Mouse (Mus musculus) MEL (cell line): Measurements from ENCODE around the gene Macrod2. TPM values are rescaled to one million over a fixed set of nuclear protein-coding genes. Genes with fewer than 3 reads are reported as not detected.

ENCODE experiments used
- DNase-seq: peaks from one replicate; pipeline ENCODE4 v3.0.0; 2011; ENCODE audit warnings: low read depth, low spot score
- H3K27ac ChIP-seq: 2 replicates; pipeline ENCODE4 v1.5.1; 2012; ENCODE audit warnings: low read depth, mild to moderate bottlenecking, control low read depth, low read length, moderate library complexity; ENCODE audit not compliant: control insufficient read depth
- H3K27me3 ChIP-seq, 2 experiments: fragments of 150-350 bp in 1 of 2; sonication (generic) in 1 of 2; 2 replicates each; pipeline ENCODE4 v1.6.1; 2012; ENCODE audit warnings: low read length in 2 of 2, mild to moderate bottlenecking in 2 of 2, improper control_type of control experiment in 1 of 2, moderate library complexity in 1 of 2; ENCODE audit not compliant: insufficient read depth in 2 of 2, control insufficient read depth in 1 of 2
- H3K36me3 ChIP-seq, 2 experiments: 2 replicates each; pipeline ENCODE4 v1.6.1; 2012 to 2014; ENCODE audit warnings: low read length in 2 of 2, improper control_type of control experiment in 1 of 2, inconsistent platforms in 1 of 2, mild to moderate bottlenecking in 1 of 2; ENCODE audit not compliant: insufficient read depth in 2 of 2, control insufficient read depth in 1 of 2
- H3K4me1 ChIP-seq, 2 experiments: fragments of 150-350 bp in 1 of 2; sonication (generic) in 1 of 2; 2 replicates each; pipeline ENCODE4 v1.6.1; 2012; ENCODE audit warnings: low read length in 2 of 2, improper control_type of control experiment in 1 of 2, mild to moderate bottlenecking in 1 of 2; ENCODE audit not compliant: insufficient read depth in 2 of 2, control insufficient read depth in 1 of 2
- H3K4me3 ChIP-seq, 2 experiments: fragments of 150-350 bp in 1 of 2; sonication (generic) in 1 of 2; 2 replicates each; pipeline ENCODE4 v1.5.1; 2012; ENCODE audit warnings: low read depth in 2 of 2, low read length in 2 of 2, mild to moderate bottlenecking in 2 of 2, moderate library complexity in 2 of 2, control low read depth in 1 of 2, improper control_type of control experiment in 1 of 2; ENCODE audit not compliant: control insufficient read depth in 1 of 2, insufficient read depth in 1 of 2
- H3K79me2 ChIP-seq: 2 replicates; pipeline ENCODE4 v1.6.1; 2012; ENCODE audit warnings: mild to moderate bottlenecking, low read length, moderate library complexity; ENCODE audit not compliant: control insufficient read depth, poor library complexity, insufficient read depth
- H3K9ac ChIP-seq: 2 replicates; pipeline ENCODE4 v1.6.1; 2012; ENCODE audit warnings: low read depth, mild to moderate bottlenecking, control low read depth, low read length, moderate library complexity; ENCODE audit not compliant: control insufficient read depth, poor library complexity, severe bottlenecking
- H3K9me3 ChIP-seq: fragments of 150-350 bp; sonication (generic); replicated peaks from 2 replicates; pipeline ENCODE4 v1.6.1; 2012; ENCODE audit warnings: mild to moderate bottlenecking, low read length, improper control_type of control experiment, moderate library complexity; ENCODE audit not compliant: insufficient read depth
- BHLHE40 ChIP-seq: IDR thresholded peaks from 2 replicates; pipeline ENCODE4 v1.6.1; 2012; ENCODE audit warnings: low read depth, mild to moderate bottlenecking, inconsistent platforms, low read length, improper control_type of control experiment, borderline replicate concordance
- CHD1 ChIP-seq: IDR thresholded peaks from 2 replicates; pipeline ENCODE4 v1.6.1; 2012; ENCODE audit warnings: low read depth, mild to moderate bottlenecking, inconsistent platforms, low read length, improper control_type of control experiment
- CTCF ChIP-seq, 3 experiments: IDR thresholded peaks in 2 of 3; conservative IDR thresholded peaks in 1 of 3; 2 replicates each; pipeline ENCODE4 v1.5.1; 2011 to 2012; ENCODE audit warnings: low read length in 3 of 3, low read depth in 2 of 3, mild to moderate bottlenecking in 2 of 3, improper control_type of control experiment in 1 of 3, inconsistent platforms in 1 of 3, mixed read lengths in 1 of 3, moderate library complexity in 1 of 3; ENCODE audit not compliant: control insufficient read depth in 1 of 3, insufficient read depth in 1 of 3, poor library complexity in 1 of 3, severe bottlenecking in 1 of 3
- ELF1 ChIP-seq: IDR thresholded peaks from 2 replicates; pipeline ENCODE4 v1.6.1; 2014; ENCODE audit warnings: low read depth, mild to moderate bottlenecking, inconsistent platforms, low read length, improper control_type of control experiment, moderate library complexity
- ETS1 ChIP-seq: IDR thresholded peaks from 2 replicates; pipeline ENCODE4 v1.6.1; 2012; ENCODE audit warnings: low read depth, mild to moderate bottlenecking, inconsistent platforms, low read length, improper control_type of control experiment, moderate library complexity
- GABPA ChIP-seq: IDR thresholded peaks from 2 replicates; pipeline ENCODE4 v1.6.1; 2012; ENCODE audit warnings: low read depth, mild to moderate bottlenecking, inconsistent platforms, low read length, improper control_type of control experiment, moderate library complexity
- JUND ChIP-seq: IDR thresholded peaks from 2 replicates; pipeline ENCODE4 v1.6.1; 2011; ENCODE audit warnings: low read depth, mild to moderate bottlenecking, improper control_type of control experiment, low read length
- KAT2A ChIP-seq: conservative IDR thresholded peaks from 2 replicates; pipeline ENCODE4 v1.6.1; 2012; ENCODE audit warnings: low read depth, low read length, improper control_type of control experiment, inconsistent platforms
- MAFK ChIP-seq: IDR thresholded peaks from 2 replicates; pipeline ENCODE4 v1.6.1; 2011; ENCODE audit warnings: low read depth, mild to moderate bottlenecking, low read length, improper control_type of control experiment, borderline replicate concordance
- MAZ ChIP-seq: IDR thresholded peaks from 2 replicates; pipeline ENCODE4 v1.6.1; 2012; ENCODE audit warnings: low read depth, mild to moderate bottlenecking, inconsistent platforms, low read length, improper control_type of control experiment
- MYB ChIP-seq: IDR thresholded peaks from 2 replicates; pipeline ENCODE4 v1.6.1; 2011; ENCODE audit warnings: mild to moderate bottlenecking, low read depth, low read length, improper control_type of control experiment
- NRF1 ChIP-seq: IDR thresholded peaks from 2 replicates; pipeline ENCODE4 v1.6.1; 2014; ENCODE audit warnings: low read depth, mild to moderate bottlenecking, inconsistent platforms, low read length, improper control_type of control experiment, moderate library complexity; ENCODE audit not compliant: poor library complexity, insufficient read depth, severe bottlenecking
- POLR2A ChIP-seq, 2 experiments: IDR thresholded peaks; 2 replicates each; pipeline ENCODE4 v1.6.1; 2011 to 2012; ENCODE audit warnings: low read length in 2 of 2, mild to moderate bottlenecking in 2 of 2, control low read depth in 1 of 2, improper control_type of control experiment in 1 of 2, low read depth in 1 of 2, moderate library complexity in 1 of 2; ENCODE audit not compliant: control insufficient read depth in 1 of 2, insufficient read depth in 1 of 2, poor library complexity in 1 of 2
- POLR2AphosphoS2 ChIP-seq: IDR thresholded peaks from 2 replicates; pipeline ENCODE4 v1.6.1; 2011; ENCODE audit warnings: low read length, improper control_type of control experiment
- POLR2AphosphoS5 ChIP-seq: IDR thresholded peaks from 2 replicates; pipeline ENCODE4 v1.6.1; 2012; ENCODE audit warnings: low read depth, borderline replicate concordance, mild to moderate bottlenecking, inconsistent platforms, low read length, moderate library complexity, mixed read lengths
- RAD21 ChIP-seq: IDR thresholded peaks from 2 replicates; pipeline ENCODE4 v1.6.1; 2011; ENCODE audit warnings: mild to moderate bottlenecking, low read depth, low read length, improper control_type of control experiment
- RCOR1 ChIP-seq: IDR thresholded peaks from 2 replicates; pipeline ENCODE4 v1.6.1; 2012; ENCODE audit warnings: low read depth, mild to moderate bottlenecking, inconsistent platforms, low read length, improper control_type of control experiment
- SMC3 ChIP-seq: IDR thresholded peaks from 2 replicates; pipeline ENCODE4 v1.6.1; 2011; ENCODE audit warnings: low read depth, low read length, improper control_type of control experiment
- TAL1 ChIP-seq: IDR thresholded peaks from 2 replicates; pipeline ENCODE4 v1.6.1; 2012; ENCODE audit warnings: mild to moderate bottlenecking, inconsistent platforms, low read length, moderate library complexity, mixed read lengths
- TCF12 ChIP-seq: IDR thresholded peaks from 2 replicates; pipeline ENCODE4 v1.6.1; 2014; ENCODE audit warnings: low read depth, mild to moderate bottlenecking, inconsistent platforms, low read length, improper control_type of control experiment, moderate library complexity
- UBTF ChIP-seq: IDR thresholded peaks from 2 replicates; pipeline ENCODE4 v1.6.1; 2012; ENCODE audit warnings: low read depth, mild to moderate bottlenecking, inconsistent platforms, low read length, improper control_type of control experiment, moderate library complexity, borderline replicate concordance; ENCODE audit not compliant: insufficient read depth
- USF1 ChIP-seq: IDR thresholded peaks from 2 replicates; pipeline ENCODE4 v1.6.1; 2014; ENCODE audit warnings: low read depth, mild to moderate bottlenecking, inconsistent platforms, low read length, improper control_type of control experiment, moderate library complexity
- ZC3H11A ChIP-seq: IDR thresholded peaks from 2 replicates; pipeline ENCODE4 v1.6.1; 2012; ENCODE audit warnings: low read depth, mild to moderate bottlenecking, inconsistent platforms, low read length, improper control_type of control experiment
- ZNF384 ChIP-seq: IDR thresholded peaks from 2 replicates; pipeline ENCODE4 v1.6.1; 2012; ENCODE audit warnings: low read depth, mild to moderate bottlenecking, inconsistent platforms, low read length, improper control_type of control experiment
- polyA plus RNA-seq, 2 experiments: library from polyadenylated mRNA; stranded (reverse) in 1 of 2; unstranded in 1 of 2; fragments of >175 nt in 1 of 2; fragments of >200 nt in 1 of 2; gene quantifications; 2 replicates each; pipeline versions ENCODE4 v1.2.1 to v1.2.4; 2012; ENCODE audit warnings: low replicate concordance in 2 of 2, low read depth in 1 of 2; ENCODE audit not compliant: insufficient read length in 2 of 2, insufficient read depth in 1 of 2, missing spikeins in 1 of 2
- total RNA-seq: library from RNA; depleted of rRNA; stranded (reverse); fragments of 300-350 nt; gene quantifications from 2 replicates; pipeline ENCODE4 v1.2.3, GENCODE M21; 2012

The Macrod2 gene
- total and polyA plus RNA-seq, 3 experiments, result not detected

GRCm38 (mm10) chr2:141582933-141583332 is 1187.8 kb downstream of the Macrod2 start:
- TF ChIP-seq RCOR1 (no peak), TAL1 (no peak), POLR2A (IDR thresholded peaks at IDR 0.05; ENCODE audit: control insufficient read depth in 1 of 2, insufficient read depth in 1 of 2, low read depth in 1 of 2, low read length in 2 of 2, poor library complexity in 1 of 2) (no peak), ZC3H11A (no peak), CHD1 (no peak), GABPA (no peak), POLR2AphosphoS5 (no peak), ZNF384 (no peak), KAT2A (no peak), BHLHE40 (no peak), ELF1 (no peak), USF1 (no peak), JUND (no peak), ETS1 (no peak), TCF12 (no peak)

GRCm38 (mm10) chr2:141587290-141587689 is 1192.2 kb downstream of the Macrod2 start:
- no peak for TF ChIP-seq MYB
- TF ChIP-seq NRF1, result no peak
- TF ChIP-seq MAFK, result no peak
- TF ChIP-seq POLR2AphosphoS5, result no peak
- no peak for TF ChIP-seq RAD21
- no peak for TF ChIP-seq USF1
- no peak for TF ChIP-seq TAL1
- TF ChIP-seq CTCF (IDR thresholded peaks at IDR 0.05 in 2 of 3, conservative IDR thresholded peaks at IDR 0.05 in 1 of 3; ENCODE audit: control insufficient read depth in 1 of 3, insufficient read depth in 1 of 3, low read depth in 2 of 3, low read length in 3 of 3, poor library complexity in 1 of 3, severe bottlenecking in 1 of 3), result no peak
- no peak for TF ChIP-seq ZC3H11A
- TF ChIP-seq MAZ, result no peak
- TF ChIP-seq POLR2A (IDR thresholded peaks at IDR 0.05; ENCODE audit: control insufficient read depth in 1 of 2, insufficient read depth in 1 of 2, low read depth in 1 of 2, low read length in 2 of 2, poor library complexity in 1 of 2), result no peak
- no peak for TF ChIP-seq UBTF
- TF ChIP-seq POLR2AphosphoS2, result no peak
- no peak for TF ChIP-seq SMC3
- Histone ChIP-seq H3K27me3 (no peaks in the 10 kb centered on the region), H3K4me1 (no peaks in the 10 kb centered on the region), H3K4me3 (no peak overlapping the region), H3K9me3 (no peaks in the 10 kb centered on the region), H3K36me3 (no peaks in the 10 kb centered on the region), H3K9ac (no peak overlapping the region), H3K79me2 (no peaks in the 10 kb centered on the region), H3K27ac (no peak overlapping the region)
- DNase-seq, result no peak

More at GRCm38 (mm10) chr2:141582933-141583332, 1187.8 kb downstream of the Macrod2 start:
- H3K9ac ChIP-seq, result no peak overlapping the region
- no peaks in the 10 kb centered on the region for H3K4me1 ChIP-seq
- H3K27me3 ChIP-seq, result no peaks in the 10 kb centered on the region
- no peak overlapping the region for H3K4me3 ChIP-seq
- H3K79me2 ChIP-seq, result no peaks in the 10 kb centered on the region
- no peak for DNase-seq
- no peaks in the 10 kb centered on the region for H3K36me3 ChIP-seq
- no peak overlapping the region for H3K27ac ChIP-seq
- no peaks in the 10 kb centered on the region for H3K9me3 ChIP-seq
